Mouse (Mus musculus): ENCODE data around the gene Gm21988.
A peak's percentile ranks its signal among the peaks of the same experiment; 100 is the strongest.

DNA sequence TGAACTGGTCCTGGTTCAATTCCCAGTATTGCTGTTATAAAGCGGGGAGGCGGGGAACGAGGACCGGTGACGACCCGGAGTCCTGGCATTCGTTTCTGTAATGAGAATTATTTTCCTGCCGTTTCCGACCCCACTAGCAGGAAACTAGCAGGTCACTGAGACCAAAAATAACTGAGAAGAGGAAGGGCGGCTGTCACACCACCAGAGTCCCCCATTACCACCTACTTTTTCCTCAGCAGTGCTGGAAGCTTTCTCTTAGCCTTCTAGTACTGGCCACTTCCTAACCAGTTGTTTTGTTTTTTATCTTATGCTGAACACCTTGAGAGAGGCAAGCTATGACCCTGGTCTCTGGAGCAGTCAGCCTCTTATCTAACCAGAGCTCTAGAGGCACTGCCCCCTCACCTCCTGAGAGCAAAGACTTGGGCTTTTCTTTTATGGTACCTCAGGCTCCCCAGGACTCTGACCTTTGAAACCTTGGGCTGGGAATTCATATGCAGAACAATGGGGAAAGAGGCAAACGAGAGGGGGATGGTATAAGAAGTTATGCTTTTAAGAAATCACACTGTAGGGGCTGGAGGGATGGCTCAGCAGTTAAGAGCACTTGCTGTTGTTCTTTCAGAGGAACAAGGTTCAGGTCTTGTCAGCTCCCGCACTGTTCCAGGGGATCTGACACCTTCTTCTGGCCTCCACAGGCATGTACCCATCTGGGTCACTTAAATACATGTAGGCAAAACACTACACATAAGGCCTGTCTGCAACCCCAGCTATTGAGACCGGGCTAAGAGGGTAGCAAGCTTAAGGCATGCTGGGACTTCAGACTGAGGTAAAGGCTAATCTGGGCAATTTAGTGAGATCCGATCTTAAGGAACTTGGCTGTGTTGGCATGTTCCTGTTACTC, 17.8 kb downstream of the Gm21988 start:
- no peak for TF ChIP-seq CTCF (IDR thresholded peaks at IDR 0.05; ENCODE audit: low read depth)
- TF ChIP-seq EP300 (IDR thresholded peaks at IDR 0.05; ENCODE audit: low read depth) = peak; percentile 61; the same call in 1 of the 2 replicates

All from heart, postnatal 0 days (tissue).